Mouse (Mus musculus) megakaryocyte, adult 5-6 weeks (primary cell): Measurements from ENCODE around the gene Gpc1. TPM values are rescaled to one million over a fixed set of nuclear protein-coding genes. Genes with fewer than 3 reads are reported as not detected.
A peak's percentile ranks its signal among the peaks of the same experiment; 100 is the strongest.

Source experiments
- ATAC-seq: 2 replicates; pipeline ENCODE4 v1.8.0; 2016; ENCODE audit warnings: mild to moderate bottlenecking, inconsistent platforms; ENCODE audit not compliant: poor library complexity, severe bottlenecking
- total RNA-seq, 2 experiments: library from RNA; stranded (forward) in 1 of 2; stranded (reverse) in 1 of 2; fragments of 153-499, 151-499 nt in 1 of 2; fragments of 221-1000, 200-1000 nt in 1 of 2; gene quantifications; 2 replicates each; pipeline versions ENCODE4 v1.2.3 to v1.2.4; 2015 to 2017

The Gpc1 gene
- total RNA-seq, 2 experiments from 2014 or later: 13.7 to 19.9 TPM

DNA sequence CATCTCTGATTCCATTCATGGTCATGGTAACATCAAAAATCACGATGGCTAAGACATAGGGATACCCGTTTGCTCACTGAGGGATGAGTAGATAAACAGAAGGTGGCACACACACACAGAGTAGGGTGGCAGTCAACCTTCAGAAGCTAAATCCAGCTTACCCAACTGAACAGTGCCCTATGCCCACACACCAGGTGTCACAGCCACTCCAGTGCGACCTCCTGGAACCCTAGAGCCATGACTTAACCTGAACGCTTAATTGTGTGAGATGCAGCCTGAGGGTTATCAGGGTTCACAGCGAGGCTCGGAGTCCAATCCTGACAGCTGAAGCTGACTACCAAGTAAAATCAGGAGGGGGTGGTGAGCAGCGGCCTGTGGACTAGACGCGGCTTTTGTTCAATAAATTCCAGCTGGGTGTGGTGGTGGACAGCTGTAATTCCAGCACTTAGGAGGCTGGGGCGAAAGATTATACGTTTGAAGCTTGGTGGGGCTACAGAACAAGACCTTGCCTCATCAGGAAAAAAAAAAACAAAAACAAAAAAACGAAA lies 46.1 kb downstream of the Gpc1 start:
- ATAC-seq: no peak

- ATAC-seq: no peak
These were observed 46.8 kb downstream of the Gpc1 start for GRCm38 (mm10) chr1:92878066-92878741.

DNA sequence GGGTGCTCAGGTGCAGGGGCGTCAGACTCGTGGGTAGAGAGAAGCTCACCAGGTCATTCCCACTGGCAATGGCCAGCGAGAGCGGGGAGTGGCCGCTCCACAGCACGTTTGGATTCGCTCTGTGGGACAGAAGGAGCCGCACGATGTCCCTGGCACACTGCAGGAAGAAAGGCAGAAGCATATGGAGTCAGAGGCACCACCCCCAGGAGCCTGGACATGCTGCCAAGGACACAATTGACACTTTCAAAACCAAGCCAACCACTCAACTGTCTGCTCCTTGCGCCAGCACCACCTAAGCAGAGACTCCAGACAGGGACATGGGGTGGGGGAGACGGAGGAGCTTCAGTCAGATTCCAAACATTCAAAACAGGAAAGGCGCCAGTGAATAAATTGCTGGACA lies 47.8 kb downstream of the Gpc1 start:
- no peak for ATAC-seq

- no peak for ATAC-seq
These were observed 48.7 kb downstream of the Gpc1 start for GRCm38 (mm10) chr1:92880101-92880500.

GRCm38 (mm10) chr1:92881982-92882381 lies 50.5 kb downstream of the Gpc1 start:
- no peak for ATAC-seq

- ATAC-seq: no peak
These were observed 57.6 kb downstream of the Gpc1 start for GRCm38 (mm10) chr1:92888901-92889655.

GRCm38 (mm10) chr1:92892791-92893190 lies 61.3 kb downstream of the Gpc1 start:
- ATAC-seq: no peak

DNA sequence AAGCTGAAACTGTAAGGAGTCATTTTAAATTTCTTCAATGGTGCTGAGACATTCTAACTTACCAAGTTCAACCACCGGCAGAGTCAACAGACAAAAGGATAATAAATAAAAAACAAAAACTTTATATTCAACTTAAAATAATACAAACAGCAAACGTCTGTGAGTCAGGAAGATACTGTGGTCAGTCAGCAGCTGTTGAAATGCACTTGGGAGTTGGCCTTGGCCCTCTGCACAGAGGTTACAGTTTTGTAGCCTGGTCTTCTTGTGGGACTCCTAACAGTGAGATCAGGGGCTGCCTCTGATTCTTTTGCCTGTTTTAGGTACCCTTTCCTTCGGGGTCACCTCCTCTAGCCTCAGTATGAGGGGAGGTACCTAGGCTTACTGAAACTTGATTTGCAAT lies 62.5 kb downstream of the Gpc1 start:
- no peak for ATAC-seq

- ATAC-seq: peak; percentile 97
These were observed 63.6 kb downstream of the Gpc1 start for GRCm38 (mm10) chr1:92895089-92895488.

- no peak for ATAC-seq
These were observed 71.3 kb downstream of the Gpc1 start, which contains the start of gene Ankmy1 for GRCm38 (mm10) chr1:92902786-92903185. TSS of gene Ankmy1 (minus strand) at chr1:92902906.

DNA sequence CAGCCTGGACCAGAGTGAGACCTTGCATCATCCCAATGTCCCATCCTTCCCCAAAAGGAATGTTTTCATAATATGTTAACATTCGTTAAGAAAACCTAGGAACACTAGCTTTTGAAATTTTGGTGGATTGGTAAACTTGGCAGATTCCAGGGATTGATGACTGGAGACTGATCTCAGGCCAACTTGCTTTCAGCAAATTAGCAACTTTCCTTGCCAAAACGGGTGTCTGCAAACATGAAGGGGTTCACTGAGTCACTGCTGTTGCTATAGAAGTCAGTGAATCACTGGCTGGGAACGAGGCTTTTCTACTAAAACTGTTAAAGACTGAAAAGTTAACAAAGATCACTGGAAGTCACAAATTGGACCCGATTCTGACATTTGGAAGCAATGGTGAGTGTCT lies 72.2 kb downstream of the Gpc1 start:
- ATAC-seq: no peak

DNA sequence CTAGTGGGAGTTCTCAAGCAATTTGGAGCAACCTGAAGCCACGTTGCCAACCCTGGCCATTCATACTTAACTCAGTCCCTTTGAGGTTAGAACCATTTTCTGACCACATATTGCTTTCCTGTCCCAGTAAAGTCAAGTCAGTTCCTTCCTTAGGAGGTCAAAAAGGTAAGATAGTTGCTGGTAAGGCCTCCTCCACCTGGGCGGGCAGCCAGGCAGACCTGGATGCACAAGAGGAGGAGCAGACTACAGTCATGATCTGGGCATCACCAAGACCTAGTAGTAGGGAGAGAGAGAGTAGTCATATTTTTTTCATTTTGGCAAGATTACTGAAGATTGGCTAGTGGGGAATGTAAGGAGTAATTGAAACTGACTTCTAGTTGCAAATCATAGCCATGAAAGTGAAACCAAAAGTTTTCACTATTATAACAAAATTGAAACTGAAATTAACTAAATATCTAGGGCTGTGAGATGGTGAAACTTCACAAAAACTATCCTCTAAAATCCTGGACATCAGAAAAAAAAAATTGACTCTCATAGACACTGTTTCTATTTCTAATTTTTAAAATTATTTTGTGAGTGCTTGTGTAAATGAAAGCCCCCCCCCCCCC lies 74.4 kb downstream of the Gpc1 start:
- ATAC-seq: no peak

DNA sequence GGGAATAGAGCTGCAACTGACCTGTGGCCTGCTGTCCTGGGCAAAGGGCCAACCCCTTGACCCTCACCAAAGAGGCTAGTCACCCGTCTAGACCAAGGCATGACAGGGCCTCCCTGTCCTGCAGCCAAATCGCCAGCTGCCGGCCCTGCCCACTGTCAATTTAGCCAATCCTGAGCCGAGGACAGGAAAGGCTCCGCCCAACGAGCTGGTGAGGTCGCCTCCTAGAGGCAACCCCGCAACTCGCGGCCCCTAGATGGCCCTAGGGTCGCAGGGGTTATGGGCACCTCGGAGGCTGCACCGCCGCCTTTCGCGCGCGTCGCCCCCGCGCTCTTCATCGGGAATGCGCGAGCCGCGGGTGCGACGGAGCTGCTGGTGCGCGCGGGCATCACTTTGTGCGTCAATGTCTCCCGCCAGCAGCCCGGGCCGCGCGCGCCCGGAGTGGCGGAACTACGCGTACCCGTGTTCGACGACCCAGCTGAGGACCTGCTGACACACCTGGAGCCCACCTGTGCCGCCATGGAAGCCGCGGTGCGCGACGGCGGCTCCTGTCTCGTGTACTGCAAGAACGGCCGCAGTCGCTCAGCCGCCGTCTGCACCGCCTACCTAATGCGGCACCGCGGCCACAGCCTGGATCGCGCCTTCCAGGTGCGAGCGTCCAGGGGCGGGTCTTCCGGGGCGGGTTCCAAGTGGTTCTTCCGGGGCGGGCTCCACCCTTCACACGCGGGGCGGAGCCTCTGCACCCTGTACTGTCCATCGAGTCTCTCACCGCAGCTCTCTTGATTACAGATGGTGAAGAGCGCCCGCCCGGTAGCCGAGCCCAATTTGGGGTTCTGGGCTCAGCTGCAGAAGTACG lies 75.6 kb downstream of the Gpc1 start, which contains the start of gene Dusp28:
Dusp28 (plus strand) TSS at position 203 of the 853 bp plus-strand sequence.
- ATAC-seq: peak; percentile 69

- peak; percentile 20 for ATAC-seq
These were observed 76.4 kb downstream of the Gpc1 start for GRCm38 (mm10) chr1:92907632-92908360.

DNA sequence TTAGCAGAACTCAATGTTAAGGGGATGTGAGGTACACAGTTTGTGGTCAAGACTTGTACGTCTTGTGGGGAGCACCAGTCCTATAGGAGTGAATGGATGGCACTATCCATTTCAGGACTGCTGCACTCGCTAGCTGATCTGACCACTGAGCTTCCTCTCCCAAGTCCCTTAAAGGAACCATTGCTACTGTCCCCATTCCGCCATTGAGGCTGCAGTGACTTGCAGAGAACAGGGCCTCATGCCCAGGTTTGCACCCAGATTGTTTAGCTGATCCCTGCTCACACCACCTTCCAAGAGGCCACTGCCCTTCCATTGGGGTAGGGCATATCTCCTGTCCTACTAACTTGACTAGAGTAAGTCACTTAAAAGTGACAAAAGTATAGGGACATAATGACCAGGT lies 77.2 kb downstream of the Gpc1 start:
- ATAC-seq: no peak

GRCm38 (mm10) chr1:92909068-92909467 lies 77.6 kb downstream of the Gpc1 start:
- no peak for ATAC-seq
